16 mouse cellular contexts compared by ENCODE assay signal in genomic region chr2:165442981-165443380, GRCm38 (mm10). TPM values are rescaled to one million over a fixed set of nuclear protein-coding genes. Genes with fewer than 3 reads are reported as not detected.
DNase-seq lines count a peak whose midpoint lies in the region; ATAC-seq lines count a peak whose summit lies in the region.
"Had no signal": no experiment of that assay in that cellular context is flagged by ENCODE, and none has a peak within 500 bp of the region (broad histone marks: within the 10 kb centered on the region; RNA-seq: fewer than 3 reads in every experiment).

No protein-coding gene starts in this region.

- ATAC-seq in forebrain, embryonic 14.5 days, result no peak
- no peak for ATAC-seq in forebrain, embryonic 11.5 days (replicated peaks; ENCODE audit: low FRiP score)
- ATAC-seq in liver, embryonic 11.5 days (replicated peaks; ENCODE audit: low FRiP score), result no peak
- ATAC-seq: midbrain, embryonic 16.5 days had no signal

- no peak overlapping the region for H3K4me2 ChIP-seq in forebrain, embryonic 14.5 days (ENCODE audit: low read length)
- no peak overlapping the region for H3K4me2 ChIP-seq in forebrain, embryonic 11.5 days (ENCODE audit: low read depth, low read length, severe bottlenecking)
- no peak overlapping the region for H3K4me2 ChIP-seq in liver, embryonic 11.5 days
- H3K4me2 ChIP-seq: heart, embryonic 13.5 days had no signal

- H3K4me1 ChIP-seq in forebrain, embryonic 14.5 days (ENCODE audit: control insufficient read depth, insufficient read depth, low read length), result no peaks in the 10 kb centered on the region
- H3K4me1 ChIP-seq in forebrain, embryonic 11.5 days (replicated peaks; ENCODE audit: control insufficient read depth, insufficient read depth, low read length), result no peaks in the 10 kb centered on the region
- 0 out of 2 replicates have a peak, but pooled peaks cover 3% of the 10 kb centered on the region for H3K4me1 ChIP-seq in liver, embryonic 11.5 days (replicated peaks; ENCODE audit: control insufficient read depth, insufficient read depth, low read length)
- H3K4me1 ChIP-seq: heart, embryonic 13.5 days had no signal

- no peak overlapping the region for H3K4me3 ChIP-seq in forebrain, embryonic 14.5 days (ENCODE audit: low read depth, low read length)
- H3K4me3 ChIP-seq in forebrain, embryonic 11.5 days (ENCODE audit: low read depth, low read length), result no peak overlapping the region
- H3K4me3 ChIP-seq in liver, embryonic 11.5 days (ENCODE audit: low read depth, low read length), result no peak overlapping the region
- H3K4me3 ChIP-seq: heart, embryonic 13.5 days had no signal

- H3K9ac ChIP-seq in forebrain, embryonic 14.5 days (ENCODE audit: low read length), result no peak overlapping the region
- H3K9ac ChIP-seq in forebrain, embryonic 11.5 days (ENCODE audit: low read length), result no peak overlapping the region
- H3K9ac ChIP-seq in liver, embryonic 11.5 days (ENCODE audit: low read depth, low read length), result no peak overlapping the region
- H3K9ac ChIP-seq: heart, embryonic 13.5 days had no signal

- 78% methylated on average over 10 of the region's 10 CpGs for WGBS in forebrain, embryonic 14.5 days
- 91% methylated on average over 10 of the region's 10 CpGs for WGBS in forebrain, embryonic 11.5 days
- WGBS in liver, embryonic 11.5 days, result 77% methylated on average over 10 of the region's 10 CpGs

- no peaks in the 10 kb centered on the region for H3K9me3 ChIP-seq in forebrain, embryonic 14.5 days (replicated peaks; ENCODE audit: control insufficient read depth, low read length)
- H3K9me3 ChIP-seq in forebrain, embryonic 11.5 days (ENCODE audit: control insufficient read depth, low read length), result no peaks in the 10 kb centered on the region
- no peaks in the 10 kb centered on the region for H3K9me3 ChIP-seq in liver, embryonic 11.5 days (ENCODE audit: control insufficient read depth, low read length)
- H3K9me3 ChIP-seq: heart, embryonic 13.5 days had no signal

- peak; percentile 17 for DNase-seq in forebrain, embryonic 14.5 days (ENCODE audit: low spot score)
- no peak for DNase-seq in forebrain, embryonic 11.5 days (ENCODE audit: low spot score)
- DNase-seq in liver, result peak; percentile 48
- DNase-seq in liver, embryonic 11.5 days (ENCODE audit: low spot score), result no peak
- peak; percentile 14 for DNase-seq in 416B (ENCODE audit: low read depth)
- peak; percentile 66 for DNase-seq in adrenal gland, postnatal 25 days
- no peak for DNase-seq in spleen, postnatal 4 days (ENCODE audit: low spot score in 2 of 2)
- DNase-seq in heart, adult 18-20 months, result no peak
- DNase-seq: cerebellum, adult 11-12 months; gastrocnemius, postnatal 36 days; spleen, adult 18-20 months had no signal

- H3K27me3 ChIP-seq in forebrain, embryonic 14.5 days (replicated peaks; ENCODE audit: control insufficient read depth, insufficient read depth, low read length), result no peaks in the 10 kb centered on the region
- H3K27me3 ChIP-seq in forebrain, embryonic 11.5 days (ENCODE audit: control insufficient read depth, insufficient read depth, low read length), result no peaks in the 10 kb centered on the region
- no peaks in the 10 kb centered on the region for H3K27me3 ChIP-seq in liver, embryonic 11.5 days (replicated peaks; ENCODE audit: control insufficient read depth, insufficient read depth, low read length)

- H3K36me3 ChIP-seq in forebrain, embryonic 14.5 days (ENCODE audit: control insufficient read depth, insufficient read depth, low read length), result no peaks in the 10 kb centered on the region
- no peaks in the 10 kb centered on the region for H3K36me3 ChIP-seq in forebrain, embryonic 11.5 days (ENCODE audit: control insufficient read depth, insufficient read depth, low read length)
- no peaks in the 10 kb centered on the region for H3K36me3 ChIP-seq in liver, embryonic 11.5 days (ENCODE audit: control insufficient read depth, insufficient read depth, low read length)
- H3K36me3 ChIP-seq: heart, embryonic 13.5 days had no signal

- H3K27ac ChIP-seq in forebrain, embryonic 14.5 days (ENCODE audit: low read depth, low read length), result no peak overlapping the region
- H3K27ac ChIP-seq in forebrain, embryonic 11.5 days (ENCODE audit: low read depth, low read length), result no peak overlapping the region
- H3K27ac ChIP-seq in liver, embryonic 11.5 days (ENCODE audit: low read depth, low read length), result no peak overlapping the region
- H3K27ac ChIP-seq: heart, embryonic 13.5 days had no signal

RNA-seq across cellular contexts. Expression of gene Slc13a3, which starts 30.0 kb away (rescaled TPM):
- 5.8 and 8.6 TPM in 2 replicates for polyA plus RNA-seq in forebrain, embryonic 14.5 days (2014; fragmentation: Nextera tagmentation; extraction: Ambion mirVana)
- 1.9 and 2.5 TPM in 2 replicates for polyA plus RNA-seq in forebrain, embryonic 11.5 days (2014; fragmentation: Nextera tagmentation; extraction: Ambion mirVana)
- polyA plus RNA-seq in liver, embryonic 11.5 days (2014; fragmentation: Nextera tagmentation; extraction: Ambion mirVana), result 2.9 and 4.0 TPM in 2 replicates
- 0.58 and 1.5 TPM in 2 replicates for total RNA-seq in adrenal gland, postnatal 25 days (2021)
- total RNA-seq in heart, adult 18-20 months (2021), result under 1 TPM; 0.25 to 0.31 TPM
- total RNA-seq: hematopoietic stem cell, adult 5-6 weeks had no signal

RNA-seq across cellular contexts. Expression of gene Ocstamp, which starts 42.8 kb away (rescaled TPM):
- polyA plus RNA-seq in forebrain, embryonic 14.5 days (2014; fragmentation: Nextera tagmentation; extraction: Ambion mirVana), result not detected in 2 replicates
- 0.07 and 0.09 TPM in 2 replicates for polyA plus RNA-seq in forebrain, embryonic 11.5 days (2014; fragmentation: Nextera tagmentation; extraction: Ambion mirVana)
- polyA plus RNA-seq in liver, embryonic 11.5 days (2014; fragmentation: Nextera tagmentation; extraction: Ambion mirVana), result 2.2 and 2.5 TPM in 2 replicates
- 0.15 TPM in 1 of 2 replicates, not detected in the other for total RNA-seq in adrenal gland, postnatal 25 days (2021)
- total RNA-seq in heart, adult 18-20 months (2021), result not detected
- total RNA-seq: hematopoietic stem cell, adult 5-6 weeks; left cerebral cortex, adult 8-10 months had no signal
- polyA plus RNA-seq: heart, embryonic 13.5 days; neural tube, embryonic 11.5 days had no signal

RNA-seq across cellular contexts. Expression of gene Trp53rka, which starts 50.1 kb away (rescaled TPM):
- polyA plus RNA-seq in forebrain, embryonic 14.5 days (2014; fragmentation: Nextera tagmentation; extraction: Ambion mirVana), result 37.0 and 45.0 TPM in 2 replicates
- 53.1 and 58.9 TPM in 2 replicates for polyA plus RNA-seq in forebrain, embryonic 11.5 days (2014; fragmentation: Nextera tagmentation; extraction: Ambion mirVana)
- 28.8 and 31.4 TPM in 2 replicates for polyA plus RNA-seq in liver, embryonic 11.5 days (2014; fragmentation: Nextera tagmentation; extraction: Ambion mirVana)
- 15.4 and 16.1 TPM in 2 replicates for total RNA-seq in adrenal gland, postnatal 25 days (2021)
- total RNA-seq in heart, adult 18-20 months (2021), result 10 to 100 TPM; 10.5 to 12.6 TPM

RNA-seq across cellular contexts. Expression of gene Zfp334, which starts 54.9 kb away (rescaled TPM):
- 13.6 and 13.9 TPM in 2 replicates for polyA plus RNA-seq in forebrain, embryonic 14.5 days (2014; fragmentation: Nextera tagmentation; extraction: Ambion mirVana)
- polyA plus RNA-seq in forebrain, embryonic 11.5 days (2014; fragmentation: Nextera tagmentation; extraction: Ambion mirVana), result 23.7 and 23.8 TPM in 2 replicates
- polyA plus RNA-seq in liver, embryonic 11.5 days (2014; fragmentation: Nextera tagmentation; extraction: Ambion mirVana), result 5.9 and 6.1 TPM in 2 replicates
- 5.3 and 6.3 TPM in 2 replicates for total RNA-seq in adrenal gland, postnatal 25 days (2021)
- 1 to 10 TPM; 2.3 to 2.5 TPM for total RNA-seq in heart, adult 18-20 months (2021)
- total RNA-seq: hematopoietic stem cell, adult 5-6 weeks had no signal

Comparison
In these comparisons a context has a peak if more than half of its experiments do, and no peak if none do; other contexts are left out.
1. DNase-seq: peak in forebrain, embryonic 14.5 days (single experiment), liver (single experiment), 416B (single experiment) and adrenal gland, postnatal 25 days (single experiment); none in forebrain, embryonic 11.5 days (single experiment), liver, embryonic 11.5 days (single experiment), spleen, postnatal 4 days (0 of 2) and heart, adult 18-20 months (0 of 2).